Mouse (Mus musculus) heart, embryonic 10.5 days (tissue): ENCODE measurements at regions not wholly inside any gene's neighbourhood (a gene's known extent, or its start where the extent isn't known, plus 50 kb on each side); places are given as distances from the start of the nearest gene placed in this dataset. TPM values are rescaled to one million over a fixed set of nuclear protein-coding genes. Genes with fewer than 3 reads are reported as not detected.

Experiments
- DNase-seq: peaks from one replicate; pipeline ENCODE4 v3.0.0-alpha.2; 2017; ENCODE audit warnings: low spot score
- H3K27ac ChIP-seq: fragments of 300-500 bp; sonication (generic); 2 replicates; pipeline ENCODE4 v1.5.1; 2016; ENCODE audit warnings: mild to moderate bottlenecking
- H3K27me3 ChIP-seq: fragments of 300-500 bp; sonication (generic); 2 replicates; pipeline ENCODE4 v1.6.1; 2016; ENCODE audit warnings: mild to moderate bottlenecking; ENCODE audit not compliant: poor library complexity, insufficient read depth, severe bottlenecking
- H3K36me3 ChIP-seq: fragments of 300-500 bp; sonication (generic); 2 replicates; pipeline ENCODE4 v1.6.1; 2016; ENCODE audit warnings: mild to moderate bottlenecking, moderate library complexity
- H3K4me1 ChIP-seq: fragments of 300-500 bp; sonication (generic); 2 replicates; pipeline ENCODE4 v1.6.1; 2016; ENCODE audit warnings: mild to moderate bottlenecking
- H3K4me3 ChIP-seq: fragments of 300-500 bp; sonication (generic); 2 replicates; pipeline ENCODE4 v1.5.1; 2016; ENCODE audit warnings: mild to moderate bottlenecking, moderate library complexity
- H3K9me3 ChIP-seq: fragments of 300-500 bp; sonication (generic); 2 replicates; pipeline ENCODE4 v1.6.1; 2016; ENCODE audit warnings: mild to moderate bottlenecking, moderate library complexity
- WGBS: fragments of 180-500 bp; shearing (Covaris S2); methylation state at CpG from one replicate; pipeline ENCODE4 v1.1.7; 2016; 5-methylcytosine and 5-hydroxymethylcytosine counted together
- microRNA counts: library from miRNA; unstranded; fragments of <30 nt; microRNA quantifications from one replicate; lab custom pipeline; 2017
- microRNA-seq: library from miRNA; unstranded; fragments of <30 nt; microRNA quantifications from one replicate; pipeline ENCODE4, GENCODE M21; 2017

DNA sequence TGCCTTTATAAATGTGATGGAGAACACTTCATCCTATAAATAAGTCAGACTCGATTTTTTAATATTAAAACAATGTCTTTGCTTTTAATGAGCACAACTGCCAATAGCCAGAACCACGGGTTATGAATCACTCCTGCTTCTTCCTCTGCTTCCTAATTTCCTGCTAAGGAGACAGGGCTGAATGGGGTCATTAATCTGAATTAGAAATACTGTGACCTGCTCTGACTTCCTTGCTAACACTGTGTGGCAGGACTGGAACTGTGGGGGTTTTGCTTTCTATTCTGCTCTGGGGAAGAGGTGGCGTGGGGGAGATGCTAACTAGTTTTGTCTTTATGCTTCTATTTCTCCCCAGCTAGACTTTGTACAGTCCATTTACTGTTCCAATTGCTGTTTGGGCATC is 52.6 kb upstream of the Ccdc85a start:
- Histone ChIP-seq H3K27ac (no peak overlapping the region), H3K36me3 (no peaks in the 10 kb centered on the region), H3K27me3 (no peaks in the 10 kb centered on the region), H3K4me3 (no peak overlapping the region), H3K9me3 (no peaks in the 10 kb centered on the region), H3K4me1 (no peaks in the 10 kb centered on the region)
- WGBS: 72% methylated on average over 3 of the region's 3 CpGs
- DNase-seq: no peak

MicroRNAs encoded in the stretch of these regions (microRNA counts, 519-probe panel; counts per million panel counts)
- microRNA mmu-miR-216a (lab: Ali Mortazavi, UCI) (not detected), microRNA mmu-miR-216b (lab: Ali Mortazavi, UCI) (not detected), microRNA mmu-miR-217 (lab: Ali Mortazavi, UCI) (not detected)

Small RNA genes in the stretch of these regions (microRNA-seq; reads per million reads assigned to microRNA genes)
- gene Mir216a (not detected), gene Mir216b (not detected), gene Mir216c (not detected), gene Mir217 (10.4 reads per million, percentile 25 among the genes with 10 or more reads in this experiment)
